Mouse (Mus musculus): ENCODE measurements around the gene Cep83.

DNA sequence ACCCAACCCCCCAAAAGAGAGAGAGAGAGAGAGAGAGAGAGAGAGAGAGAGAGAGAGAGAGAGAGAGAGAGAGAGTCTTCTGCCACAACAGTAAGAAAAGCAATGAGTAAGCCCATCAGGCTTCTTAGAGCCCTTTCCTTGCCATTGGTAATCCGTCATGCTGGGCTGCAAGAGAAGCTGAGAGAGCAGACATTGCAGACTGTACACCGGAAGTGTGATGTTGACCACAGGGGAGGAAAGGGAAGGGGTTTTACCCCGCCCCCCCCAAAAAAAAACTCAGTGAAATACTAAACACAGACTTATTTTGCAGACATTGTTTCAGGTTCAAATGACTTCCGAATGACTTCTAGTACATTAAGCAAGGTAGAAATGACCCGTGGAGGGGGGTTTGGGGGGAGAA is 48.4 kb upstream of the Cep83 start:
- TF ChIP-seq ZC3H11A (IDR thresholded peaks at IDR 0.05; ENCODE audit: borderline replicate concordance, low read depth, low read length), result no peak
- no peak for TF ChIP-seq CHD2 (IDR thresholded peaks at IDR 0.05; ENCODE audit: low read depth, low read length)
- no peak for TF ChIP-seq ZNF384 (IDR thresholded peaks at IDR 0.05; ENCODE audit: low read depth, low read length)
- TF ChIP-seq HCFC1 (IDR thresholded peaks at IDR 0.05; ENCODE audit: borderline replicate concordance, insufficient read depth, low read length), result no peak
- TF ChIP-seq MAFK (IDR thresholded peaks at IDR 0.05; ENCODE audit: insufficient read depth, low read depth, low read length), result no peak
